Mouse (Mus musculus): Measurements from ENCODE around the gene Vipr1.

- no peak for TF ChIP-seq MAFK (IDR thresholded peaks at IDR 0.05; ENCODE audit: insufficient read depth, low read depth, low read length)
- TF ChIP-seq HCFC1 (IDR thresholded peaks at IDR 0.05; ENCODE audit: borderline replicate concordance, insufficient read depth, low read length) = no peak
- no peak for TF ChIP-seq ZC3H11A (IDR thresholded peaks at IDR 0.05; ENCODE audit: borderline replicate concordance, low read depth, low read length)
- TF ChIP-seq ZNF384 (IDR thresholded peaks at IDR 0.05; ENCODE audit: low read depth, low read length) = no peak
- no peak for TF ChIP-seq CHD2 (IDR thresholded peaks at IDR 0.05; ENCODE audit: low read depth, low read length)
Observed at GRCm38 (mm10) chr9:121673716-121674115, 31.2 kb downstream of the Vipr1 start.
